Mouse (Mus musculus) cerebellum, adult 11 months (tissue): Measurements from ENCODE around the gene Tsen34.
"Not testable (repeated sequence)": the region's sequence is repeated elsewhere in the genome, so short reads cannot be mapped to it uniquely, and the experiment has no call there.

ENCODE experiments used
- DNase-seq: peaks from one replicate; pipeline ENCODE4 v3.0.0; 2022

Gene Tsen34

DNA sequence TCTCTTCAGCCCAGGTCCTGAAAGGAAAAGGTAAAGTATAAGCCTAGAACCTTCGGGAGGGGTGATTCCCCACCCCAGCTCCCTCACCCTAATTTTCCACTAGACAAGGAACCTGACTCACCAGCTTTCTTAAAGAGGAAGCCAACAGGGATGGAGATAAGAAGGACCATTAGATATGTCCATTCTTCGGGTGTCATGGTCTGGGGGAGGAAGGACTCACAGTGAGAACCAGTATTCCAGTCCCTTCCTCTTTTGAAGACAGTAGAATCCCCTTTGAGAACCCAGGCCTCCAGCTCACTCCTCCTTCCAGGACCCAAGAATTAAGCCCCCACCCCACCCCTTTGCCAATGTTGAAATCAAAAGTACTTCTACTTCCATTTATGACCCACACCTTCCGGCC, 744 bp upstream of the Tsen34 start:
- no peak for DNase-seq

- peak; percentile 94 for DNase-seq
These were observed 535 bp downstream of the Tsen34 start, which contains the start of gene Mboat7 for GRCm38 (mm10) chr7:3692987-3693808. Gene Mboat7 (minus strand): TSS chr7:3693523.

GRCm38 (mm10) chr7:3693809-3694075, 1.1 kb downstream of the Tsen34 start:
- no peak for DNase-seq

DNA sequence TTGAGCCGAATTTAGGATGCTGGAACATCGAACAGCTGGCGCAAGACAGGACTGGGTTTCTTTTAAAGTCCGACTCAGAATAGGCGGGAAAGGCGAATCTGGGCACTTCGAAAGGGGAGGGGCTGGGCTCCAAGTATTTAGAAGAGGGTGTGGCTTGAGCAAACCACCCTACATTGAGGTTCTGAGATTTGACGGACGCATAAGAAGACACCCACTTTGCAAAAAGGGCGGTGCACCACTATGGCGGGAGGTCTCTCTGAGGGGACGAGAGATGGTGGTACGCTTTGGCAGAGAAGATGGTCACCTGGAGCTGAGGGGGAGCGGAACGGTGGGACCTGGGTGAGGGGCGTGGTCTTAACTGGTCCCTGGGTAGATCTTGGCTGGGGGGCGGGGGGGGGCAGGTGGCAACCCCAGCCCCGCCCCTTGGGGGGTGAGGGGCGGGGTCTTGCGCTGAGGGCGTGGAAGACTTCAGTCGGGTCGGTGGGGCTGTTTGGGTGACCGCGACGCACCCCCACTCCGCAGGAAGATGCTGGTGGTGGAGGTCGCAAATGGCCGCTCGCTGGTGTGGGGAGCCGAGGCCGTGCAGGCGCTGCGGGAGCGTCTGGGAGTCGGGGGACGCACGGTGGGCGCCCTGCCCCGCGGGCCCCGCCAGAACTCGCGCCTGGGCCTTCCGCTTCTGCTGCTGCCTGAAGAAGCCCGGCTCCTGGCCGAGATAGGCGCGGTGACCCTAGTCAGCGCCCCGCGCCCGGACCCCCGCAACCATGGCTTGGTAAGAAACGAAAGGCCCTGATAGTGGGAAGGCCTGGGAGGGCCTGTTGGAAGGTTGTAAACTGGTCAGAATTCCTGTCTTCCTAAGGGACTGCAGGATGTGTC, 1.6 kb downstream of the Tsen34 start:
- DNase-seq: peak; percentile 61

- peak; percentile 43 for DNase-seq
These were observed 2.3 kb downstream of the Tsen34 start for GRCm38 (mm10) chr7:3694949-3695305.

DNA sequence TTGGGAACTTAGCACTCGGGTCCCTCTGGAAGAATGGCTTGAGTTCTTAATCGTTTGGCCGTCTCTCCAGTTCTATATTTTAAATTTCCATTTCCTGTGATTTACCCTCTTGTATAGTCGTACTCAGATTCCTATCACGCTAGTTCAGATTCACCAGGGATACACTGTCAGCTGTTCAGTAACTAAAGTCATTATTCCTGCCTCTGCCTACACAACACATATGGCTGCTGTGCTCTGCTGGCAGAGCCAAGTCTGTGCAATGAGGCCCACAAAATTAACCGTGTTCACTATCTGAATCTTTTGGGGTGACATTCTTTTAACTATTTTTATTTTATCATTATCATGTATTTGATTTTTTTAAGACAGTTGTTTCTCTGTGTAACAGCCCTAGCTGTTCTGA, 5.8 kb downstream of the Tsen34 start:
- DNase-seq: no peak

- no peak for DNase-seq
These were observed 10.7 kb downstream of the Tsen34 start for GRCm38 (mm10) chr7:3703148-3703878.

- peak; percentile 96 for DNase-seq
These were observed 11.3 kb downstream of the Tsen34 start, which contains the start of gene Rps9 for GRCm38 (mm10) chr7:3703879-3704441. Gene Rps9 (plus strand): TSS chr7:3703993.

GRCm38 (mm10) chr7:3704475-3704874, 11.8 kb downstream of the Tsen34 start:
- DNase-seq: no peak

DNA sequence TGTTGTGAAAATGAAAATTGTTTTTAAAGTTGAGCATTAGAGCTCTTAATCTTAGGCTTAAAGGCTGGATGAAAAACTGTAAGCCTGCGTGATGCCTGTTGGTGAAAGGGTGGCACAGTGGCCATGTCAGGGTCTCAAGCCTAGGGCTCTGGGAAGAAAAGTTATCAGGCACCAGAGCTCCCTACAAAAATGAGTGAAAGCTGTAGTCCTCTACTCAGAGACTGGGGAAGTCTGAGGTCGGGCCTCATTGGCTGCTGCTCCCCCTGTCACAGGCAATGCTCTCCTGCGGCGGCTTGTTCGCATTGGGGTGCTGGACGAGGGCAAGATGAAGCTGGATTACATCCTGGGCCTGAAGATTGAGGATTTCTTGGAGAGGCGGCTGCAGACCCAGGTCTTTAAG, 12.8 kb downstream of the Tsen34 start:
- DNase-seq: not testable (repeated sequence)

DNA sequence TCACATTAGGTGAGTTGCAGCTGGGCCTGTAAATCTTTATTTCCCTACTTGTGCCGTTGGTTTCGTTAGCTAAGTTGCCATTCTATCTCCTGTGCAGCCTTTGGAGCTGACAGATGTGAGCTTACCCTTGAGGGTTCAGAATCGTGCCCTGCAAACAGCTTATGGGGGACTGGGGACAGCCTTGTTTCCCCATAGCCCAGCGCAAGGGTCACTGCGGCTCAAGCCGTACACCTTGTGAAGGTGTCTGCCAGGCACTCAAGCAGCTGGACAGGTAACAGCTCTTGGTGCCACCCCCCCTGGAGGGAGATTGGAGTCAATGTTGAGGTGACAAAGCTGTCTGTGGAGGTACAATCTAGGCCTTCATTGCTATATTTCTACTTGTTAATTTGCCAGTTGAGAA, 13.2 kb downstream of the Tsen34 start:
- no peak for DNase-seq

DNA sequence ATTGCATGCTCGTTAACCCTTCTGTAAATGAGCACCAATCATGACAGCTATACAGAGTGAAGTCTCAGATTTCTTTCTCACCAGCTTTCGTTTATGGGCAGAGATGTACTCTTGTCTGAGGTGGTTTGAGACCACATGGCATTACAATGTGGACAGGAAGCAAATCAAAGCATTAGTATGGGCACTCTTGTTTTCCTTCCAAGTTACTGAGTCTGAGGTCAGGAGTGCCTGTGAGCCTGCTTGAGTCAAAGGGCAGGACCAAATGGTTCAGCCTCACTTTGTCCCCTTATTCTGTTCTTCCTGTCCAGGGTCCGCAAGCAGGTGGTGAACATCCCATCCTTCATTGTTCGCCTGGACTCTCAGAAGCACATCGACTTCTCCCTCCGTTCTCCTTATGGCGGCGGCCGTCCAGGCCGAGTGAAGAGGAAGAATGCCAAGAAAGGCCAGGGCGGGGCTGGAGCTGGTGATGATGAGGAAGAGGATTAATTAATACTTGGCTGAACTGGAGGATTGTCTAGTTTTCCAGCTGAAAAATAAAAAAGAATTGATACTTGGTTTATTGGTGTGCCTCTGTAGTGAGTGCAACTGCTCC, 13.8 kb downstream of the Tsen34 start:
- no peak for DNase-seq

DNA sequence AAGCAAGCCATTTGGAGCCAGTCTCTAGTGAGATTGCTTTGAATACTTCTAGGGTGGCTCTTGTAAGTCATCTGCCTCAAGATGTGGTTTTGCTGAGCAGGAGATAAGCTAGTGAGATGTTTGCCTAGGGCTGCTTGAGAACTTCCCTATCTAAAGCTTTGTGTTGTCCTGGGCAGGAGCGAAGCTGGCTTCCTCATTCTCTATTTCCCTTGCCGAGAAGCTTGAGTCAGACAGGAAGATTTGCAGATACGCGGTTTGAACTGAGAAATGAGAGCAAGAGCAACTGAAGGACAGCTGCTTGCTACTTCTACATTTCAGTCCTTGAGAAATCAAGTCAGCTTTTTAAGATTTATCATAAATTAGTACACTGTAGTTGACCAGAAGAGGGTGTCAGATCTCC, 14.4 kb downstream of the Tsen34 start:
- DNase-seq: no peak

DNA sequence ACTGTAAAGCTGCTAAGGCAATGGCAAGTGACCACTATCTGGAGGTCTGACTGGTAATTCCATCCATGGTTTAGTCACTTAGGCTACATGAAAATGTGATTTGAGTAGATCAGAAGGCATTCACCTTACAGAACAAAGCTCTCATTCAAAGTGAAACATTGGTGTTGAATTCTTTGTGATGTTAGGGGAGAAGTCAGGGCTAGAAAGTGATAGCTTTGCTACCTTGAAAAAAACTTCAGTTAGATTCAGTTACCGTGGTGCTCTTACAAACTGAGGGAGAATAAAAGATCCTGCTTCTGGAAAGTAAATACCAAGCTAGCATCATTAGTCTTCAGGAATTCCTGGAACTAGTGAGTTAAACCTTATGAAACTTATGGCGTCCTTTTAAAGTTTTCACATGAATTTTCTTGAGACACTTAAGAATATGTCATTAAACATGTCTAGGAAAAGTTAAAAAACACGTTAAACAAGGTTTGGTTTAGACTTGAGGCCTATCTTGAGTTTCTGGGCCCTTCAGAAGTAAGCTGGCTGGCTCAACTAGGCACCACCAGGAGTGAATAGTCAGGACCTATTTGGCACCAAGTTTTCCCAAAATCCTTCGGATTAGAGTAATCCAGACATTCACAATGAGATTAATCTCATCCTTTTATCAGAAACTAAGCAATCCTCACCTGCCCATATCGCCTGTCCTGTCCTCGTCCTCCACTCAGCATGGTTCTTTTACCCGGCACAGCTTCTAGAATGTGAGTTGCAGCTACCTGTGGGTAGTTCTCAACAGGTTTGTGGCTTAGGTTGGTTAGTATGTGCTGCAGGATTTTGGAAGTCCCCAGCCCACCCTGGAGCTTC, 15.1 kb downstream of the Tsen34 start:
- no peak for DNase-seq

- not testable (repeated sequence) for DNase-seq
These were observed 15.9 kb downstream of the Tsen34 start for GRCm38 (mm10) chr7:3708447-3708980.

DNA sequence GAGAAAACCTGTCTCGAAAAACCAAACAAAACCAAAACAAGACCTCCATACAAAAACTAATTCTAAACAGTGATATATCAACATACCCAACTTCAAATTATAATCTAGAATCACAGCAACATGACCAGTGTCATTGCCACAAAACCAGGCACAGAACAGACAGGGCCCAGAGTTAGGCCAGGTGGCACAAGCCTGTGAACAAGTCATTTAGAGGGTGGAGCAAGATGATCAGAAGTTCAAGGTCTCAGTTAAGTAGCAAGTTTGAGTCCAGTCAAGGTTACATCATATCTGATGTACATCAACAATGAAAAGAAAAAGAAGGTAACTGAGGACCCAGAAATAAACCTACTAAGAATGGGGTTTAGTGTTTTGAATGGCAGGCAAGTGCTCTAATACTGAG, 16.3 kb downstream of the Tsen34 start:
- no peak for DNase-seq

DNA sequence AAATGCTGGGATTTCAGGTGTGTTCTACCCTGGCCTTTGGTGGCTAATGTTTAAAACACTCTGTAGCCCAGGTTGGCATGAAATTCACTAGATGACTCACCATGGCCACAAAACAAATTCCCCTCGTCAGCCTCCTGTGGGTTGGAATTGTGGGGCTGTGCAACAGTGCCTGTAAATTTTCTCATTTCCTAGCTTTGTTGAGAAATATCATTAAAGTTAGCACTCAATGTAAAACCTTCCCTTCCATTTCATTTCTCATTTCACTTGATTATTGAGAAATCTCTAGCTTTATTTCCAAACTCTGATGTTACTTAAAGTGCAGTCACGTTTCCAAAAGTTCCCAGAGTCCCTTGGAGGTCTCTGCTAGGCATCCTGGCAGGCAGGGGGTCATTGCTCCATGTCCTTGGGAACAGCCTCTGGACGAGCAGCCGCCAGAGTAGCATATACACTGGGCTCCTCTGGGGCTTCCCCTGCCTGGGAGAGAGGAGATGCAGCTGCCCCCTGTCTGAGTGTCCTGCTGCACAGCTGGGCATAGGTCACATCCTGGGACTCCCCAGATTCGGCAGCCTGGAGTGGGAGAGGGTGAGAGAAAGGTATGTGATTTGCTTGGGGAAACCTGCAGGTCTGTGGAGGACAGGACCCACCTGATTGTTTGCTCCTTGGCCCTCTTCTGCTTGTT, 19.7 kb downstream of the Tsen34 start:
- DNase-seq: no peak

DNA sequence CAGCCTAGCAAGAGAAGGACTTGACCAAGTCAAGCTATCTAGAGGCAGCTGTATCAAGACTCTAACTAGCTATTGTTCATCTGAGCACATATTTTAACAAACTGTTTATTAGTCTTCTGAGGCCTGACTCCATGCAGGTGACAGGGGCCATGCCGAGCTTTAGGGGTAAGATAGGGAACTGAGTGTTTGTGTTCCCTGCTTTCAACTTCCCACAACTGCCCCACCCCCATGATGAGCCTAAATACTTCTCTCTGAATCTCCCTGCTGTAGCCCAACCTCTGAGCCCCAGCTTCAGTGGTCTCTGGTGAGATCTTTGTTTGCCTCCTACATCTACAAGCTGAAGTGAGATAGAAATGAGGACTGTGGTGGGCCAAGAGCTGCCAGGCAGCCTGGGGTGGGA, 22.6 kb downstream of the Tsen34 start:
- no peak for DNase-seq

DNA sequence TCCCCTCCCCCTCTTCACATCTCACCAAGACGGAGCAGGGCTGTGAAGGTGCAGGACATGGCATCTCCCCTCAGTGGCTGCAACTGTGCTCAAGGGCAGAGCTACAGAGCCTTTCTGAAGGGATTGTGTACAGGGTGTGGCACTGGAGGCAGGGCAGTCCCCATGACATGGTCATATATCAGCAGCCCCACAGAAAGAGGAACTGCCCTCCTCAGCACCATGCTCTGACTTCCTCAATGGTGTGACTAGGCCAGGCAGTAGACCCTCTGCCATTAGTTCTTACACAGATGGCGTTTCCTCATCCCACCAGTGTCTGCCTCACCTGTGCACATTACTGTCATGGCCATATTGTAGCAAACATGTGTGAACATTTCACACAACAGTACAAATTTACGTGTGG, 27.6 kb downstream of the Tsen34 start, which contains the start of gene Pirb:
Gene Pirb, minus strand, starts transcription at position 124 of the 400 bp plus-strand sequence.
- DNase-seq: not testable (repeated sequence)

DNA sequence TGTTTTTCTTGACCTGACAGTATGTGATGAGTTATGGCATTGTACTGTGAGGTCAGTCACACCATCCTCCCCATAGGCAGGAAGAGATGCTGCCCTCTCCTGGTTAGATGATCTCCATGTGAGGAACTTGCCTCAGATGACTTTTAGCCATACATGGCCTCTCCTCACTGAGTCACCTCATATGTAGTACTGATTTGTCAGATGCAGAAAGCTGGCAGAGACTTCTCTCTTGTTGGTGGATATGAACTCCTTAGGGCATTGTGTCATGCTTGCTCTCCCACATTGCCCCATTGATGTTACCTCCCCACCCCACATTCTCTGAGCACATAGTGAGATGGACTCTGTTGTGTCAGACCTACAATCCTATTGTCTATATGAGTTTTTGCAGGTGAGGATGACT, 32.8 kb downstream of the Tsen34 start:
- not testable (repeated sequence) for DNase-seq

GRCm38 (mm10) chr7:3732675-3733074, 40.0 kb downstream of the Tsen34 start:
- DNase-seq: not testable (repeated sequence)
